8 mouse cellular contexts compared by ENCODE assay signal in genomic region chr5:66677411-66678345, GRCm38 (mm10). TPM values are rescaled to one million over a fixed set of nuclear protein-coding genes. Genes with fewer than 3 reads are reported as not detected.
DNase-seq lines count a peak whose midpoint lies in the region; ATAC-seq lines count a peak whose summit lies in the region.
"Had no signal": no experiment of that assay in that cellular context is flagged by ENCODE, and none has a peak within 500 bp of the region (broad histone marks: within the 10 kb centered on the region; RNA-seq: fewer than 3 reads in every experiment).

No protein-coding gene starts in this region.

- no peaks in the 10 kb centered on the region for H3K9me3 ChIP-seq in forebrain, embryonic 13.5 days (replicated peaks)
- no peaks in the 10 kb centered on the region for H3K9me3 ChIP-seq in midbrain, embryonic 14.5 days (ENCODE audit: control insufficient read depth, low read length)
- H3K9me3 ChIP-seq: liver, embryonic 15.5 days had no signal

- WGBS in forebrain, embryonic 13.5 days, result 63% methylated on average over 21 of the region's 21 CpGs
- WGBS in midbrain, embryonic 14.5 days, result 52% methylated on average over 21 of the region's 21 CpGs

- H3K9ac ChIP-seq in forebrain, embryonic 13.5 days, result peak overlapping the region; percentile 89
- H3K9ac ChIP-seq in midbrain, embryonic 14.5 days (replicated peaks; ENCODE audit: low read length), result peak overlapping the region; percentile 95
- H3K9ac ChIP-seq: liver, embryonic 15.5 days had no signal

- H3K36me3 ChIP-seq in forebrain, embryonic 13.5 days (ENCODE audit: poor library complexity, severe bottlenecking), result peaks cover 31% of the 10 kb centered on the region
- peaks cover 31% of the 10 kb centered on the region for H3K36me3 ChIP-seq in midbrain, embryonic 14.5 days (ENCODE audit: control insufficient read depth, insufficient read depth, low read length)
- H3K36me3 ChIP-seq: liver, embryonic 15.5 days had no signal

- peak overlapping the region; percentile 66 for H3K4me2 ChIP-seq in forebrain, embryonic 13.5 days
- peak overlapping the region; percentile 81 for H3K4me2 ChIP-seq in midbrain, embryonic 14.5 days (ENCODE audit: low read length)

- no peaks in the 10 kb centered on the region for H3K27me3 ChIP-seq in forebrain, embryonic 13.5 days
- no peaks in the 10 kb centered on the region for H3K27me3 ChIP-seq in midbrain, embryonic 14.5 days (ENCODE audit: control insufficient read depth, insufficient read depth, low read length)

- peaks cover 38% of the 10 kb centered on the region for H3K4me1 ChIP-seq in forebrain, embryonic 13.5 days
- peaks cover 28% of the 10 kb centered on the region for H3K4me1 ChIP-seq in midbrain, embryonic 14.5 days (ENCODE audit: control insufficient read depth, insufficient read depth, low read length)

- DNase-seq in left cerebral cortex, adult 18-20 months (ENCODE audit: low spot score in 2 of 2), result peak; percentile 34 to 43
- DNase-seq in left cerebral cortex, adult 11 months (ENCODE audit: low spot score), result no peak
- peak; percentile 31 to 36 for DNase-seq in cerebellum, adult 18-20 months
- peak; percentile 58 for DNase-seq in midbrain, embryonic 14.5 days
- no peak for DNase-seq in gastrocnemius, adult 18-20 months (ENCODE audit: low spot score)
- DNase-seq in kidney, adult 8-10 months, result no peak

- H3K4me3 ChIP-seq in forebrain, embryonic 13.5 days, result peak overlapping the region; percentile 74
- peak overlapping the region; percentile 87 for H3K4me3 ChIP-seq in midbrain, embryonic 14.5 days (replicated peaks; ENCODE audit: low read depth, low read length)
- H3K4me3 ChIP-seq: liver, embryonic 15.5 days had no signal

- ATAC-seq in forebrain, embryonic 13.5 days, result no peak
- ATAC-seq in midbrain, embryonic 14.5 days (ENCODE audit: low FRiP score, low TSS enrichment), result no peak

- H3K27ac ChIP-seq in forebrain, embryonic 13.5 days, result 0 out of 2 replicates have a peak overlapping the region, but pooled peaks have one; percentile 14
- H3K27ac ChIP-seq in midbrain, embryonic 14.5 days (replicated peaks; ENCODE audit: low read depth, low read length), result no peak overlapping the region
- H3K27ac ChIP-seq: liver, embryonic 15.5 days had no signal

RNA-seq across cellular contexts. Expression of gene Uchl1, which starts 1.8 kb away (rescaled TPM):
- total RNA-seq in left cerebral cortex, adult 18-20 months (2021), result 100 to 1,000 TPM; 871 to 967 TPM
- polyA plus RNA-seq in forebrain, embryonic 13.5 days (2015; fragmentation: Nextera tagmentation; extraction: Ambion mirVana), result 833 and 867 TPM in 2 replicates
- 1,445 and 1,876 TPM in 2 replicates for polyA plus RNA-seq in midbrain, embryonic 14.5 days (2014; fragmentation: Nextera tagmentation; extraction: Ambion mirVana)
- 1 to 10 TPM; 2.4 to 8.8 TPM for total RNA-seq in gastrocnemius, adult 18-20 months (2021)

RNA-seq across cellular contexts. Expression of gene Apbb2, which starts 59.1 kb away (rescaled TPM):
- 10 to 100 TPM; 58.6 to 65.9 TPM for total RNA-seq in left cerebral cortex, adult 18-20 months (2021)
- polyA plus RNA-seq in forebrain, embryonic 13.5 days (2015; fragmentation: Nextera tagmentation; extraction: Ambion mirVana), result 63.0 and 64.3 TPM in 2 replicates
- 99.9 and 116 TPM in 2 replicates for polyA plus RNA-seq in midbrain, embryonic 14.5 days (2014; fragmentation: Nextera tagmentation; extraction: Ambion mirVana)
- total RNA-seq in gastrocnemius, adult 18-20 months (2021), result 10 to 100 TPM; 37.4 to 40.4 TPM

Comparison
In these comparisons a context has a peak if more than half of its experiments do, and no peak if none do; other contexts are left out.
1. DNase-seq: peak in left cerebral cortex, adult 18-20 months (2 of 2), cerebellum, adult 18-20 months (2 of 2) and midbrain, embryonic 14.5 days (single experiment); none in left cerebral cortex, adult 11 months (single experiment), gastrocnemius, adult 18-20 months (single experiment) and kidney, adult 8-10 months (0 of 2).
2. RNA of gene Uchl1, which starts 1.8 kb away (total RNA-seq): 871 to 967 TPM in left cerebral cortex, adult 18-20 months; 2.4 to 8.8 TPM in gastrocnemius, adult 18-20 months; every median in the first group is over 10 times any median in the second.